Mouse (Mus musculus) c-Kit-positive CD71-positive TER-119-negative erythroid progenitor cells, embryonic 14.5 days (primary cell): ENCODE data around the gene Vash1.

Experiments
- DNase-seq: peaks from one replicate; pipeline ENCODE4 v3.0.0-alpha.2; 2013; ENCODE audit warnings: low read depth

Gene Vash1

GRCm38 (mm10) chr12:86678591-86679545 is at the start of gene Vash1:
Gene Vash1, plus strand, starts transcription at chr12:86678700.
- no peak for DNase-seq

GRCm38 (mm10) chr12:86628783-86629172 is 49.7 kb upstream of the Vash1 start:
- no peak for DNase-seq

- DNase-seq, result no peak
These were observed 36.7 kb upstream of the Vash1 start for GRCm38 (mm10) chr12:86641763-86642162.

- no peak for DNase-seq
These were observed 33.8 kb upstream of the Vash1 start for GRCm38 (mm10) chr12:86644512-86645273.

- no peak for DNase-seq
These were observed 33.0 kb upstream of the Vash1 start for GRCm38 (mm10) chr12:86645494-86645893.

- DNase-seq, result no peak
These were observed 31.7 kb upstream of the Vash1 start for GRCm38 (mm10) chr12:86646831-86647230.

- no peak for DNase-seq
These were observed 31.2 kb upstream of the Vash1 start for GRCm38 (mm10) chr12:86647279-86647678.

- DNase-seq, result no peak
These were observed 30.8 kb upstream of the Vash1 start for GRCm38 (mm10) chr12:86647736-86648135.

- no peak for DNase-seq
These were observed 30.0 kb upstream of the Vash1 start for GRCm38 (mm10) chr12:86648489-86648888.

- no peak for DNase-seq
These were observed 27.1 kb upstream of the Vash1 start for GRCm38 (mm10) chr12:86651301-86651860.

GRCm38 (mm10) chr12:86652570-86653041 is 25.9 kb upstream of the Vash1 start:
- no peak for DNase-seq

GRCm38 (mm10) chr12:86659447-86659968 is 19.0 kb upstream of the Vash1 start:
- no peak for DNase-seq

GRCm38 (mm10) chr12:86660466-86660865 is 18.0 kb upstream of the Vash1 start:
- DNase-seq, result no peak

- DNase-seq, result no peak
These were observed 12.8 kb upstream of the Vash1 start for GRCm38 (mm10) chr12:86665656-86666055.

- no peak for DNase-seq
These were observed 10.1 kb upstream of the Vash1 start for GRCm38 (mm10) chr12:86668404-86668803.

GRCm38 (mm10) chr12:86672105-86672504 is 6.4 kb upstream of the Vash1 start:
- DNase-seq, result no peak

- DNase-seq, result no peak
These were observed 6.0 kb upstream of the Vash1 start for GRCm38 (mm10) chr12:86672507-86672906.

- no peak for DNase-seq
These were observed 1.0 kb downstream of the Vash1 start for GRCm38 (mm10) chr12:86679546-86679930.

- DNase-seq, result no peak
These were observed 1.5 kb downstream of the Vash1 start for GRCm38 (mm10) chr12:86679991-86680491.

GRCm38 (mm10) chr12:86680591-86681193 is 2.2 kb downstream of the Vash1 start:
- no peak for DNase-seq

GRCm38 (mm10) chr12:86681626-86682025 is 3.1 kb downstream of the Vash1 start:
- no peak for DNase-seq

- DNase-seq, result no peak
These were observed 3.7 kb downstream of the Vash1 start for GRCm38 (mm10) chr12:86682178-86682577.
